Mouse (Mus musculus): ENCODE measurements around the gene Dzip1.

- TF ChIP-seq POLR2A (IDR thresholded peaks at IDR 0.05; ENCODE audit: low read depth, low read length) (no peak), CTCF (IDR thresholded peaks at IDR 0.05; ENCODE audit: borderline replicate concordance, insufficient read depth, low read length) (no peak)
Observed at GRCm38 (mm10) chr14:118840027-118840426, 85.2 kb downstream of the Dzip1 start.
